Mouse (Mus musculus): ENCODE data around the gene Dyrk1b. TPM values are rescaled to one million over a fixed set of nuclear protein-coding genes. Genes with fewer than 3 reads are reported as not detected.

Dyrk1b gene
- polyA plus RNA-seq, 1 experiment from 2014 or later, result 17.4 TPM

DNA sequence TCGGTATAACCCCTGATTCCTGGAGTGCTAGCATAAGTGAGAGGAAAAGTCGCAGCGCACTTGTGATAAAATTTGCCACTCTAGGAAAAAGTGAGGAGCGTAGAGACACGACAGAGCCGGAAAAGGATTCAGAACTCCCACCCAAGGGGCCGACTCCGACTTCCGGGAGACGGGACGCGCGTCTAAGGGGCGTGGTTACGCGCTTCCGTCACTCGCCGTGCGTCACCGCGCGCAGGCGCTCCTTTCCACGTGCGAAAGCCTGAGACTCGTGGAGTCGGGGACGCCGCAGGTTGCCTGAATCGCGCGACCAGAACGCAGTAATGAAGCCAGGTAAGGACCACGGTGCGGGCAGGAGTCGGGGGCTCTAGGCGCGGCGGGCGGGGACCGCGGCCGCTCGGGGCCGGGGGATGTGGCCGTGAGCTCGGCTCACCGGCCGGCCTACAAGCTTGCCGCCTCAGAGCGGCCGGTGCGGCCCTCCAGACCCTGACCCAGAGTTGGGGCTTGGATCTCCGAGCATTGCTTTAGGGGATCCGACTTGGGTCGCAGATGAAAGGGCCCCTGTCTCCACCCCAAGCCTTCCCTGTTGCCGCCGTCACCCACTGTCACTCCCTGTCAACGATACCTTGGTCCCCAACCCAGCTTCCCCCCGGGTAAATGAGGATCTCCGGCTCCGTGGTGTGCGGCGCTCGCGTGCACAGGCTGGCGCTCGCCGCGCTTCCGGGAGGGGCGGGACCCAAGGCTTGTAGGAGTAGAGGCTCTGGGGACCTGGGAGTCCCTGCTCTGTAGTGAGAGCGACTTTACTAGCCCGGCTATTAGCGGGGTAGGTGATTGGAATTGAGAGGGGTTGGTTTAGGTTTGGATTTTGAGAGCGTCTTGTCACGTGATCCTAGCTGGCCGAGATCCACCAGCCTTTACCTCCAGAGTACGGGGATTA is 9.5 kb upstream of the Dyrk1b start, which contains the start of gene Fbl:
Fbl (plus strand) TSS at position 222 of the 934 bp plus-strand sequence.
- Histone ChIP-seq H3K4me3 (replicated peaks) (peak within 1 kb of the TSS; percentile 87), H3K4me1 (peaks cover 32% of the 10 kb centered on the region), H3K36me3 (replicated peaks) (no peaks in the 10 kb centered on the region), H3K4me2 (peak within 1 kb of the TSS; percentile 94), H3K27ac (peak within 1 kb of the TSS; percentile 83), H3K27me3 (no peaks in the 10 kb centered on the region), H3K9me3 (peaks cover 6% of the 10 kb centered on the region; the same call in 1 of the 2 replicates), H3K9ac (peak within 1 kb of the TSS; percentile 85)
- under 1% methylated on average over 80 of the region's 80 CpGs for WGBS
- peak; percentile 96 for ATAC-seq (ENCODE audit: low FRiP score)

DNA sequence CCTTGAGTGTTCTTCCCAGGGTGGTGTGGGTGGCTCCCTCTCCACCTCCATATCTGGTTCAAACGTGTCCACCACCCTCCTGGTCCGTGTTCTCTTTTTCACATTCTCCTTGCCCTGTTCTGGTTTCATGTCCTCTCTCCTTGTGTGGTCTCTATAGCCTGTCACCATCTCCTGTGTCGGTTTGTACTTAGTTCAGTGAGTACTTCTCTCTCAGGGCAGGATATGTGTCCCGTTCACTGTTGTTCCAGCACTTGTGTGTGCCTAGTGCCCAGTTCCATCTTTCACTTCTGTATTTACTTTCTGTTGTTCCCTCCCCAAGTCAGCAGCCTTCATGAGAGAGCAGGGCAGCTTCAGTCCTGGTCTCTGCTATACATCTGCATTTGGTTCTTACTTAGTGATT is 3.9 kb upstream of the Dyrk1b start:
- Histone ChIP-seq H3K9ac (no peak overlapping the region; the same call in 1 of the 2 replicates), H3K36me3 (replicated peaks) (peaks cover 34% of the 10 kb centered on the region), H3K27me3 (no peaks in the 10 kb centered on the region), H3K4me2 (no peak overlapping the region), H3K4me1 (peaks cover 17% of the 10 kb centered on the region), H3K4me3 (replicated peaks) (no peak overlapping the region), H3K9me3 (no peaks in the 10 kb centered on the region), H3K27ac (no peak overlapping the region)
- 86% methylated on average over 4 of the region's 4 CpGs for WGBS
- no peak for ATAC-seq (ENCODE audit: low FRiP score)

DNA sequence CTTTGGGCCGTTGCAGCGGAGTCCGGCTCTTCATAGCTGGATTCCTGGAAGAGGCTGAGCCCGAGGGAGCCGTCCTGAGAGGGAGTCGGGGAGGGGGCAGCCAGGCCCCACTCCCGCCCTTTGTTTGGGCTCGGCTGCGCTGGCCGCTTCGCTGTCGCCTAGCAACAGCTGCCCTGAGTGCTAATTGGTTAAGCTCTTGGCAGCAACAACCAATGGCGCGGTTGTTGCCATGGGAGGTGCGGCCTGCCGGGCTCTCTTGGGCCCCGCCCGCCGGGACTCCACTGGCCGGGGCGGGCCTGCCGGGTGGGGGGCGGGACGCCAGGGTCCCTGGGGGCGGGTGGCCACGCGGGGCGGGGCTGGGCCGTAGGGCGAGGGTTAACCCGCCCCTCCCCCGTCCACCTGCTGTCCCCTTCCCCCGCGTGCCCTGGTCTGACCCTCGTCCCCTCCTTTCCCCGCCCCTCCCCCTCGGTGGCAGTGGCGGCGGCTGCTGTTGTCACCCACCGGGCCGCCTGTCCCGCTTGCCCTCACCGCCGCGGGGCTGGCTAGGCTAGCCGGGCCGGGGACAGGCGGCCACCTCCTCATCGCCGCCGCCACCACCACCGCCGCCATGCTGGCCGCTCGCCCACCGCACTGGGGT is 590 bp downstream of the Dyrk1b start:
- Histone ChIP-seq H3K4me3 (replicated peaks) (peak overlapping the region; percentile 92), H3K27ac (peak overlapping the region; percentile 96), H3K27me3 (no peaks in the 10 kb centered on the region), H3K9me3 (no peaks in the 10 kb centered on the region), H3K4me1 (peaks cover 13% of the 10 kb centered on the region), H3K4me2 (peak overlapping the region; percentile 84), H3K9ac (peak overlapping the region; percentile 98), H3K36me3 (replicated peaks) (peaks cover 72% of the 10 kb centered on the region)
- ATAC-seq (ENCODE audit: low FRiP score), result peak; percentile 96
- under 1% methylated on average over 42 of the region's 56 CpGs for WGBS

DNA sequence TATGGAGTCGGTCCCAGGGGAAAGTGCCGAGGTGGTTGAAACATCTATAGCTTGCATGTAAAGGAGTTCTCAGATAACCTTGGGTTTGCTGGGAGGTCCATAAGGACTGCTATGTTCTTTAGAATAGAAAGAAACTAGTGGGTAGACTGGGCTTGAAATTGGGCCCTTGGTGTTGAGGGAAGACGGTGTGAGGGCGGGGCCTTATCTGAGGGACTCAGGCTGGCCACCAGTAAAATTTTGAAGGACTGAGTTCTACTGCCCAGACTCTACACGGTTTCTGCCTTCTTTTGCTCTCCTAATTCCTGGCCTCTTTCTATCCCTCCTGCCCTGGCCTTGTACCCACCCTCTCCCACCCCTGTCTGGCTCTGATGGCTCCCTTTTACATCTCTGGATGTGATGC is 1.6 kb downstream of the Dyrk1b start:
- Histone ChIP-seq H3K9me3 (no peaks in the 10 kb centered on the region), H3K9ac (peak overlapping the region; percentile 98), H3K4me3 (replicated peaks) (peak overlapping the region; percentile 92), H3K27me3 (no peaks in the 10 kb centered on the region), H3K36me3 (replicated peaks) (peaks cover 73% of the 10 kb centered on the region), H3K27ac (no peak overlapping the region; the same call in 1 of the 2 replicates), H3K4me1 (peaks cover 13% of the 10 kb centered on the region), H3K4me2 (peak overlapping the region; percentile 84)
- 75% methylated on average over 5 of the region's 5 CpGs for WGBS
- no peak for ATAC-seq (ENCODE audit: low FRiP score)

DNA sequence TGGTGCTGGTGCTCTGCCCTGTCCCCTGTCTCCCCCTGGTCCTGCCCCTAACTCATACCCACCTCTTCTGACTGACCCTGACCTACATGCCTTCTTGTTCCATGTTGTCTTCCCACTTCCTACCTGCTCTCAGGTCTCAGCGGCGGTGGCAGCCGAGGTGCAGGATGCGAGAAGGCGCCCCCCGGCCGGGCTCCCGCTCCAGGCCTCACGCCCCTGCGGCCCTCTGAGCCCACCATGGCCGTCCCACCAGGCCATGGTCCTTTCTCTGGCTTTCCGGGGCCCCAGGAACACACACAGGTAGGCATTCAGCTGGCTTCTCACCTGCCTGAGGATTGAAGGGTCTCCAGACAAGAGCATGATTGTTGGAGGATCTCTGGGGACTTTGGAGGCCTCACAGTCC is 2.1 kb downstream of the Dyrk1b start:
- no peak overlapping the region for H3K27ac ChIP-seq
- no peak for ATAC-seq (ENCODE audit: low FRiP score)
- H3K4me3 ChIP-seq (replicated peaks), result peak overlapping the region; percentile 92
- H3K27me3 ChIP-seq, result no peaks in the 10 kb centered on the region
- 92% methylated on average over 12 of the region's 12 CpGs for WGBS
- H3K9ac ChIP-seq, result peak overlapping the region; percentile 98
- H3K36me3 ChIP-seq (replicated peaks), result peaks cover 73% of the 10 kb centered on the region
- H3K4me1 ChIP-seq, result peaks cover 13% of the 10 kb centered on the region
- peak overlapping the region; percentile 84 for H3K4me2 ChIP-seq
- H3K9me3 ChIP-seq, result no peaks in the 10 kb centered on the region

DNA sequence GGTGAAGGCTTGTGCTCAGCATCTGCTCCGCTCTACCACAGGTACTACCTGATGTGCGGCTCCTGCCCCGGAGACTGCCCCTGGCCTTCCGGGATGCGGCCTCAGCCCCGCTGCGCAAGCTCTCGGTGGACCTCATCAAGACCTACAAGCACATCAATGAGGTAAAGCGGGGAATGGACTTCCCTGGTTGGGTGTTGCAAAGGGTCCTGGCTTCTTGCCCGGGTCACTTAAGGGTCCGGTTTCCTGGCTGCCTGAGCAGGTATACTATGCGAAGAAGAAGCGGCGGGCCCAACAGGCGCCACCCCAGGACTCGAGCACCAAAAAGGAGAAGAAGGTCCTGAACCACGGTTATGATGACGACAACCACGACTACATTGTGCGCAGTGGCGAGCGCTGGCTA is 3.1 kb downstream of the Dyrk1b start:
- no peaks in the 10 kb centered on the region for H3K9me3 ChIP-seq
- no peaks in the 10 kb centered on the region for H3K27me3 ChIP-seq
- no peak overlapping the region for H3K27ac ChIP-seq
- no peak for ATAC-seq (ENCODE audit: low FRiP score)
- no peak overlapping the region for H3K9ac ChIP-seq
- no peak overlapping the region for H3K4me2 ChIP-seq
- no peak overlapping the region for H3K4me3 ChIP-seq (replicated peaks)
- H3K4me1 ChIP-seq, result peaks cover 13% of the 10 kb centered on the region
- peaks cover 73% of the 10 kb centered on the region for H3K36me3 ChIP-seq (replicated peaks)
- WGBS, result 95% methylated on average over 20 of the region's 22 CpGs

DNA sequence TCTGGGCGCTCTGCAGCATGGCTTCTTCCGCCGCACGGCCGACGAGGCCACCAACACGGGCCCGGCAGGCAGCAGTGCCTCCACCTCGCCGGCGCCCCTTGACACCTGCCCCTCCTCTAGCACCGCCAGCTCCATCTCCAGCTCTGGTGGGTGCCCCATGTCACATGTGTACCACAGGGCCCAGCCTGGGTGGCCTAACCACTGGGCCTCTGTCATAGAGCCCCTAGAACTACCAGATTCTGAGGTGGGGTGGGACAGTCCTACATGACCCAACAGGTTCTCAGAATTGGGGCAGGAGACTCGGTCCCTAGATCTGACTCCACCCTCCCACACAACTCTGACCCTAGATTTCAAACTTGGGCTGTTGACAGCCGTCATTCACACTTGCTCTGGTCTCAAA is 6.6 kb downstream of the Dyrk1b start:
- Histone ChIP-seq H3K4me1 (peaks cover 6% of the 10 kb centered on the region), H3K27me3 (no peaks in the 10 kb centered on the region), H3K9me3 (no peaks in the 10 kb centered on the region), H3K9ac (no peak overlapping the region), H3K4me2 (no peak overlapping the region), H3K4me3 (replicated peaks) (no peak overlapping the region), H3K27ac (no peak overlapping the region), H3K36me3 (replicated peaks) (peaks cover 96% of the 10 kb centered on the region)
- 89% methylated on average over 14 of the region's 14 CpGs for WGBS
- ATAC-seq (ENCODE audit: low FRiP score), result no peak

DNA sequence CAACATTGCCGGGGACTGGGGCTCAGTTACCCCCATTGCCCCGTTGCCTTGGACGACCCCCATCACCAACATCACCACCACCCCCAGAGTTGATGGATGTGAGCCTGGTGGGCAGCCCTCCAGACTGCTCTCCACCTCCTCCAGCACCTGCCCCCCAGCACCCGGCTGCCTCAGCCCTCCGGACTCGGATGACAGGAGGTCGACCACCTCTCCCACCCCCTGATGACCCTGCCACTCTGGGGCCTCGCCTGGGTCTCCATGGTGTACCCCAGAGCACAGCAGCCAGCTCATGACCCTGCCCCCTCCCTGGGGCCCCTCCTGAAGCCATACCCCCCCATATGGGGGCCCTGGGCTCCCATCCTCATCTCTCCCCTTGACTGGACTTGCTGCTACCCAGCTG is 7.4 kb downstream of the Dyrk1b start:
- no peaks in the 10 kb centered on the region for H3K9me3 ChIP-seq
- no peak overlapping the region for H3K27ac ChIP-seq
- no peak overlapping the region for H3K4me3 ChIP-seq (replicated peaks)
- no peak overlapping the region for H3K9ac ChIP-seq
- 94% methylated on average over 8 of the region's 8 CpGs for WGBS
- no peak overlapping the region for H3K4me2 ChIP-seq
- H3K27me3 ChIP-seq, result no peaks in the 10 kb centered on the region
- ATAC-seq (ENCODE audit: low FRiP score), result no peak
- no peaks in the 10 kb centered on the region for H3K4me1 ChIP-seq
- H3K36me3 ChIP-seq (replicated peaks), result peaks cover 98% of the 10 kb centered on the region

DNA sequence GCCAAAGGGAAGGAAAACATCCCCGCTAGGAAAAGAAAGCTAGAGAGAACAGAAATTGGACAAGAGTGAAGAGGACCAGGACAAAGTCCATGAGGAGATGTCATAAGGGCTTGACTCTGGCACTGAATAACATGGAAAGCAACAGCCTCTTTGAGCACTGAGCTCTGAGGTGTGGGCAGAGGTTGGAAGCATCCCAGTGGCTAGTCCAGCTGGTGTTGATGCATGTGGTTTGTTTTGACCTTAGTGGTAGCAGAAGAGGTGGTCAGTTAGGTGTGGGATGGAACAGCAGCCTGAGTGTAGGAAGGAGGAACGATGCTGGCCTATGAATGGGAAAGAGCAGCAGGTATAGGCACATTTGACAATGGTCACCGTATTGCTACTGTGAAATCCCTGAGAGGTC is 12.2 kb downstream of the Dyrk1b start:
- no peaks in the 10 kb centered on the region for H3K27me3 ChIP-seq
- no peak overlapping the region for H3K27ac ChIP-seq
- no peak overlapping the region for H3K4me3 ChIP-seq (replicated peaks)
- no peak for ATAC-seq (ENCODE audit: low FRiP score)
- H3K9me3 ChIP-seq, result no peaks in the 10 kb centered on the region
- H3K4me2 ChIP-seq, result no peak overlapping the region
- no peak overlapping the region for H3K9ac ChIP-seq
- no peaks in the 10 kb centered on the region for H3K4me1 ChIP-seq
- 92% methylated on average over 3 of the region's 3 CpGs for WGBS
- H3K36me3 ChIP-seq (replicated peaks), result peaks cover 81% of the 10 kb centered on the region

DNA sequence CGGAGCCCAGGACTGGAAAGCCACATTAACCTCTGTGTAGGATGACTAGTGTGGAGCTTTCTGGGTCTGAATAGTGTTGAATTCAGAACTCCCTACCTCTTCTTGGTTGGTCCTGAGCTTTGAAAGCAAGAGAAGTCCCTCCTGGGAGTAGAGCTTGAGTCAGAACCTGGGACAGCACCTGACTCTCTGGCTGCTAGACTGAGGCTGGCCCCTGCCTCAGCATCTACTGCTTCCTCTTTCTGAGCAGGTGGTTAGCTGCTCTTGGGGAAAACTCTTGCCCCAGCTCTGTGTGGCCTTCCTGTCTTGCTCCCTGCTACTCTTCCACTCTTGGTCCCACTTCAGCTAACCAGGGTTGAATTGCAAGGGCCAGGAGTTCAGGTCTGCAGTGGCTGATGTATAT is 12.6 kb downstream of the Dyrk1b start:
- Histone ChIP-seq H3K27ac (no peak overlapping the region), H3K4me3 (replicated peaks) (no peak overlapping the region), H3K4me1 (no peaks in the 10 kb centered on the region), H3K4me2 (no peak overlapping the region), H3K27me3 (no peaks in the 10 kb centered on the region), H3K36me3 (replicated peaks) (peaks cover 77% of the 10 kb centered on the region), H3K9ac (no peak overlapping the region), H3K9me3 (no peaks in the 10 kb centered on the region)
- no peak for ATAC-seq (ENCODE audit: low FRiP score)
- 100% methylated on average over 1 of the region's 1 CpGs for WGBS

DNA sequence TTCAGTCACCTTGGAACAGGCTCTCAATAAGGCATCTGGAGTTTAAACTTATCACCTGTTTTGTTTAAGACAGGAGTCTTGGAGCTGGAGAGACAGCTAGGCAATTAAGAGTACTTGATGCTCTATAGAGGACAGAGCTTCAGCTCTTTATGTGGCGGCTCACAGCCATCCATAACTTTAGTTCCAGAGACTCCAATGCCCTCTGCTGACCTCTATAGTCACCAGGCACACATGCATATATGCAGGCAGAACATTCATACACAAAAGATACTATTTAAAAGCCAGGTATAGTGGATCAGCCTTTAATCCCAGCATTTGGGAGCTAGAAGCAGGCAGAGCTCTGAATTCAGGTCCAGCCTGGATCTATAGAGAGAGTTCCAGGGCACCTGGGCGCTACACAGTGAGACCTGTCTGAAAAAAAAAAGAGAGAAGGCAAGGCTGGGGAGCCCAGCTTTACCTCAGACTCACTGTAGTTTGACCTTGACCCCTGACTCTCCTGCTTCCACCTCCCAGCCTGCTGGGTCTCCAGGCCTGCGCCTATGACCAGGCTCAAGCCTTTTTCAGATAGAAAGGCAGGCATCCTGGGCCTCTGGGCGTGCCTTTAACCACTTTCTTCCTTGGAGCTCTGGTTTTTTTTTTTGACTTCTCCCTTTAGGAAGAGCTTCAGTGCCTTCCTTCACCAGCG is 16.3 kb downstream of the Dyrk1b start:
- no peaks in the 10 kb centered on the region for H3K9me3 ChIP-seq
- H3K4me3 ChIP-seq (replicated peaks), result no peak overlapping the region
- no peaks in the 10 kb centered on the region for H3K27me3 ChIP-seq
- H3K4me1 ChIP-seq, result no peaks in the 10 kb centered on the region
- H3K4me2 ChIP-seq, result no peak overlapping the region
- WGBS, result 86% methylated on average over 5 of the region's 5 CpGs
- H3K36me3 ChIP-seq (replicated peaks), result peaks cover 49% of the 10 kb centered on the region
- H3K9ac ChIP-seq, result no peak overlapping the region
- no peak for ATAC-seq (ENCODE audit: low FRiP score)
- no peak overlapping the region for H3K27ac ChIP-seq

DNA sequence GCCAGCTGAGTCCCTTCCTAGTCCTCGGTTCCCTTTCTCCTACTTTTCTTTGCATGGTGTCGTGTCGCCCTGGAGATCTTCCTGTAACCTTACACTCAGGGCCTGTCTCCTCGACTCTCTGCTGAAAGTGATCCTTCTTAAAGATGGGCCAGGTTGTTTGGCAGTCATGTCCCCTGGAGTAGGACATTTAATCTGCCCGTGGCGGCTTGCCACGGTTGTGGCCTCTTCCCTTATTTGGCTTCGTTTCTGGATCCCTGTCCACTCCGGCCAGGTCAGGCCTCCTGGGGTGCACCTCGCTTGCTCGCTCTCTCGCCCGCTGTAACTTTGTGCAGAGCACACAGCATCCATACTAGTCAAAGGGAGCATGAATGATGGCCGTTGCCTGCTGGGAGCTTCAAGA is 17.3 kb downstream of the Dyrk1b start:
- no peaks in the 10 kb centered on the region for H3K9me3 ChIP-seq
- H3K4me2 ChIP-seq, result no peak overlapping the region
- H3K4me1 ChIP-seq, result no peaks in the 10 kb centered on the region
- peaks cover 40% of the 10 kb centered on the region for H3K36me3 ChIP-seq (replicated peaks)
- 0 out of 2 replicates have a peak overlapping the region, but pooled peaks have one; percentile 31 for H3K27ac ChIP-seq
- WGBS, result 87% methylated on average over 14 of the region's 14 CpGs
- H3K4me3 ChIP-seq (replicated peaks), result no peak overlapping the region
- no peak overlapping the region for H3K9ac ChIP-seq
- ATAC-seq (ENCODE audit: low FRiP score), result no peak
- no peaks in the 10 kb centered on the region for H3K27me3 ChIP-seq
